Mouse (Mus musculus) heart, adult 2 months (tissue): ENCODE data around the gene Spef1.

Source experiments
- CTCF ChIP-seq: fragments of 200-600 bp; IDR thresholded peaks from 2 replicates; pipeline ENCODE4 v1.8.1; 2022; ENCODE audit warnings: antibody characterized with exemption, mild to moderate bottlenecking, moderate library complexity
- POLR2A ChIP-seq: fragments of 200-500 bp; IDR thresholded peaks from 2 replicates; pipeline ENCODE4 v1.6.1; 2011; ENCODE audit warnings: mild to moderate bottlenecking, low read depth, low read length, control low read depth; ENCODE audit not compliant: insufficient read depth

DNA sequence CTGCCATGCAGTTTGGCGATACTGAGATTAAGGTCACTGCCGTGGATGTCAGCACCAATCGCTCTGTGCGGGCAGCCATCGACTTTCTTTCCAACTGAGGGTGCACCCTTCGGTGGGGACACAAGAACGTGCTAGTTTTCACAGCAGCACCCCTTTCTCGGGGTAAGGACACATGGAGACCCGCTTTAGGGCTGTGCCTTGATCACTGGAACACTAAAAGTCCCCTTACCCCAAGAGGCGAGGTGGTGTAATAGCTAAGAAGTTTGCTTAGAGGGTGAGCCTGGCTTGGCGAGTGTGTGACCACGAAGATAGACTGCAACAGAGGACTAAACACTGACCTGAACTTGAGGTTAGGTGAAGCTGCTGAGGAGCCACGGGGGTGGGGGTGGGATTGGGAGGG lies 42.0 kb downstream of the Spef1 start:
- no peak for TF ChIP-seq CTCF
- TF ChIP-seq POLR2A: no peak
